Mouse (Mus musculus) stomach, adult 2 months (tissue): Measurements from ENCODE around the gene Arl6ip6. TPM values are rescaled to one million over a fixed set of nuclear protein-coding genes. Genes with fewer than 3 reads are reported as not detected.

ENCODE experiments used
- polyA plus RNA-seq: library from polyadenylated mRNA; depleted of rRNA; stranded (reverse); fragments of >200 nt; gene quantifications from 2 replicates; pipeline ENCODE4 v1.2.3, GENCODE M21; 2012; rRNA removed

The Arl6ip6 gene
- 2.1 and 2.3 TPM in 2 replicates for polyA plus RNA-seq

GRCm38 (mm10) chr2:53191523-53192220 lies at the start of gene Arl6ip6:
Arl6ip6 (plus strand) TSS chr2:53191726.

GRCm38 (mm10) chr2:53190684-53191511 lies 628 bp upstream of the Arl6ip6 start, which contains the start of gene Prpf40a:
Prpf40a (minus strand) TSS chr2:53191284.

Other genes with a start within 250 kb of the Arl6ip6 start
- gene Prpf40a, start 442 bp upstream of the Arl6ip6 start, polyA plus RNA-seq, result 3.7 and 5.5 TPM in 2 replicates